Mouse (Mus musculus) megakaryocyte-erythroid progenitor cell, adult 5-6 weeks (primary cell): ENCODE measurements around the gene Lax1. TPM values are rescaled to one million over a fixed set of nuclear protein-coding genes. Genes with fewer than 3 reads are reported as not detected.
"Not testable (repeated sequence)": the region's sequence is repeated elsewhere in the genome, so short reads cannot be mapped to it uniquely, and the experiment has no call there.

ENCODE experiments used
- ATAC-seq: replicated peaks from 2 replicates; pipeline ENCODE4 v1.8.0; 2016; ENCODE audit warnings: mild to moderate bottlenecking, inconsistent platforms; ENCODE audit not compliant: severe bottlenecking, poor library complexity, low FRiP score, low TSS enrichment
- total RNA-seq, 2 experiments: library from RNA; stranded (forward) in 1 of 2; stranded (reverse) in 1 of 2; fragments of 200-1000, 215-1000 nt in 1 of 2; fragments of >200 nt in 1 of 2; fragmentation: Nextera tagmentation in 1 of 2; gene quantifications; 2 replicates each; pipeline ENCODE4 v1.2.3; 2014 to 2017

Lax1 gene
- total RNA-seq (2014; fragmentation: Nextera tagmentation) (0.30 and 2.0 TPM in 2 replicates), total RNA-seq (2017) (3.7 TPM in 1 of 2 replicates, not detected in the other)

GRCm38 (mm10) chr1:133689897-133690296, at the start of gene Lax1:
TSS of gene Lax1 (minus strand) at chr1:133690108.
- ATAC-seq, result 0 out of 2 replicates have a peak, but pooled peaks have one; percentile 27

- 0 out of 2 replicates have a peak, but pooled peaks have one; percentile 36 for ATAC-seq
Observed at GRCm38 (mm10) chr1:133736664-133737063, 46.8 kb upstream of the Lax1 start.

- ATAC-seq, result peak; percentile 68
Observed at GRCm38 (mm10) chr1:133735995-133736652, 46.2 kb upstream of the Lax1 start.

- ATAC-seq, result no peak
Observed at GRCm38 (mm10) chr1:133732814-133733213, 42.9 kb upstream of the Lax1 start.

GRCm38 (mm10) chr1:133728339-133728738, 38.4 kb upstream of the Lax1 start:
- ATAC-seq, result peak; percentile 64

GRCm38 (mm10) chr1:133720342-133720741, 30.4 kb upstream of the Lax1 start:
- no peak for ATAC-seq

GRCm38 (mm10) chr1:133718786-133719185, 28.9 kb upstream of the Lax1 start:
- no peak for ATAC-seq

GRCm38 (mm10) chr1:133718296-133718695, 28.4 kb upstream of the Lax1 start:
- no peak for ATAC-seq

GRCm38 (mm10) chr1:133716464-133716863, 26.6 kb upstream of the Lax1 start:
- peak; percentile 66 for ATAC-seq

GRCm38 (mm10) chr1:133715191-133715590, 25.3 kb upstream of the Lax1 start:
- no peak for ATAC-seq

- no peak for ATAC-seq
Observed at GRCm38 (mm10) chr1:133713009-133713370, 23.1 kb upstream of the Lax1 start.

- ATAC-seq, result no peak
Observed at GRCm38 (mm10) chr1:133712288-133713008, 22.5 kb upstream of the Lax1 start.

GRCm38 (mm10) chr1:133711376-133711775, 21.5 kb upstream of the Lax1 start:
- no peak for ATAC-seq

GRCm38 (mm10) chr1:133710895-133711294, 21.0 kb upstream of the Lax1 start:
- ATAC-seq, result no peak

GRCm38 (mm10) chr1:133709292-133709691, 19.4 kb upstream of the Lax1 start:
- ATAC-seq, result no peak

- not testable (repeated sequence) for ATAC-seq
Observed at GRCm38 (mm10) chr1:133701824-133702223, 11.9 kb upstream of the Lax1 start.

- no peak for ATAC-seq
Observed at GRCm38 (mm10) chr1:133697935-133698620, 8.2 kb upstream of the Lax1 start.

- no peak for ATAC-seq
Observed at GRCm38 (mm10) chr1:133695901-133696300, 6.0 kb upstream of the Lax1 start.

GRCm38 (mm10) chr1:133694876-133695275, 5.0 kb upstream of the Lax1 start:
- no peak for ATAC-seq

- ATAC-seq, result no peak
Observed at GRCm38 (mm10) chr1:133694301-133694700, 4.4 kb upstream of the Lax1 start.
